Mouse (Mus musculus): ENCODE data around the gene 1700067K01Rik. TPM values are rescaled to one million over a fixed set of nuclear protein-coding genes. Genes with fewer than 3 reads are reported as not detected.
A peak's percentile ranks its signal among the peaks of the same experiment; 100 is the strongest.

Gene 1700067K01Rik
- polyA plus RNA-seq, 1 experiment, result 0.36 TPM

DNA sequence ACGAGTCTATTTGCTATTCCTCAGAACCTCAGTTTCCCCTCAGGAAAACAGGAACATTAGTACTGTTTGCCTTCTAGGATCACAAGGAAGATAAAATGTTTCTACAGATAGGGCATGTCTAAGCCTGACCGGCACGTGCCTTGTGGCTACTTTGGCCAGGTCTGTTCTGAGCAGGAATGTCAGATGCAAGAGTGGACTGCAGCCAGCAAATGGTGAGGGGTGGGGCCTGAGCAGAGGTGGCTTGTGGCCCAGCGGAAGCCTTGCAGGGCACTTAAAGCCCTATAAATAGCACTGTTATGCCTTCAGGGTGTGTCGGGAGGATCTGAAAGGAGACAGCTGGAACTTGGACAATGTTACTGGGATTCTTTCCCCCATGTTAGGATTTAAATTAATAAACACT, 21.8 kb downstream of the 1700067K01Rik start:
- DNase-seq, result peak; percentile 71

DNA sequence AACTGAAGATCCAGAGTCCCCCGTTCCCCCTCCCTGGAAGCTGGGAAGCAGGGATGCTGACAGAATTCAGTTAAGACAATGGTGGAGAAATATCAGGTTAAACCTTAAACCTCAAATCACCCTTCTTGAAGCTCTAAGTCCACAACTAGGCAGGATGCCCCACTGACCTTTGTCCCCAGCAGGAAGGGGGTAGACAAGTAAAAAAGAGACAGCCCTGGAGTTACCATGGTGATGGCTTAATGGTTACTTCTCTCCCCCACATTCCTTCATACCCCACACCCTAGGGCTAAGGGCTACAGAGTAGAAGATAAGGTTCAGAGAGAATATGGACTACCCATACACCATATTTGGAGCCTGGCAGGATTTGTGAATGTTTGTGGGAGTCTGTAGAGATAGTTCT, 22.3 kb downstream of the 1700067K01Rik start:
- Histone ChIP-seq H3K4me1 (ENCODE audit: control insufficient read depth, insufficient read depth, low read length) (no peaks in the 10 kb centered on the region; the same call in none of the 2 replicates), H3K4me3 (replicated peaks; ENCODE audit: extremely low read depth, low read depth, low read length) (no peak overlapping the region)
- DNase-seq, result no peak
- TF ChIP-seq POLR2A (IDR thresholded peaks at IDR 0.05; ENCODE audit: borderline replicate concordance, extremely low read depth, low read depth, low read length) (no peak), CTCF (IDR thresholded peaks at IDR 0.05; ENCODE audit: insufficient read depth, low read length) (no peak)
- 56% methylated on average over 1 of the region's 1 CpGs for WGBS

More for the DNA sequence above, 21.8 kb downstream of the 1700067K01Rik start:
- Histone ChIP-seq H3K4me3 (replicated peaks; ENCODE audit: extremely low read depth, low read depth, low read length) (no peak overlapping the region), H3K4me1 (ENCODE audit: control insufficient read depth, insufficient read depth, low read length) (no peaks in the 10 kb centered on the region; the same call in none of the 2 replicates)
- 10% methylated on average over 5 of the region's 5 CpGs for WGBS
- TF ChIP-seq CTCF (IDR thresholded peaks at IDR 0.05; ENCODE audit: insufficient read depth, low read length) (no peak), POLR2A (IDR thresholded peaks at IDR 0.05; ENCODE audit: borderline replicate concordance, extremely low read depth, low read depth, low read length) (no peak)

DNA sequence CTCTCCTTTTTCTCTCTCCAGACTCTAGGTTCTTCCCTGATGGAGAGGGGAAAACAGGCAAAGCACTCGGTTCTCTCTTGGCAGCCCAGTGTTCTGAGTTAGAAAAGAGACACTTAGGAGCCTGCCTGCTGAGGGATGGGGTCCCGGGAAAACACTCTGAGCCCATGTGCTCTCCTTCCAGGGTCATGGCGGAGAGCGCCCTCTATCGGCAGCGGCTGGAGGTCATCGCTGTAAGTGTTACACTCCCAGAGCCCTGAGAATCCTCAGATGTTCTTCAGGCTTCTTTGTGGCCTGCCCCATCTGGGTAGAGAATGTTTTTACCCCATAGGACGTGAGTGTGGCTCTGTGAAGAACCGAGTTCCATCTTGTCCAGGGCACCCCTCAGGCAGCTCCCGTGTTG, 22.9 kb downstream of the 1700067K01Rik start:
- DNase-seq, result peak; percentile 58
- peak; percentile 68 for TF ChIP-seq CTCF (IDR thresholded peaks at IDR 0.05; ENCODE audit: insufficient read depth, low read length)
- TF ChIP-seq POLR2A (IDR thresholded peaks at IDR 0.05; ENCODE audit: borderline replicate concordance, extremely low read depth, low read depth, low read length), result no peak

DNA sequence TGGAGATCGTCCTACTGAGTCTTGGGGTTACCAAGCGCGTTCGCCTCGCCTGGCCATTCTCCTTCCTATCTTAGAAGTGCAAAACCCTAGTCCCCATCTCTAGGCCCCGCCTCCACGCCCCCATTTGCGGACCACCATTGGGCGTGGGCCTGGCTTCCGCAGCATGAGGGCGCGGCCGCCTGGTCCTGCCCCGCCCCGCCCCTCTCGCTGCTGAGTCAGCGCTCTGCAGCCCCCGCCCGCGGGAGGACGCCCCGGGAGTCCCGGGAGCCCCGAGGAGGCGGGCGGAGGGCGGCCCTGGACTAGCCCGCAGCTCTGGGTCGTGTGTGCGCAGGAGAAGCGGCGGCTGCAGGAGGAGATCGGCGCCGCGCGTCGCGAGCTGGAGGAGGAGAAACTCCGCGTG, 24.6 kb downstream of the 1700067K01Rik start:
- 3% methylated on average over 41 of the region's 41 CpGs for WGBS
- Histone ChIP-seq H3K4me1 (ENCODE audit: control insufficient read depth, insufficient read depth, low read length) (no peaks in the 10 kb centered on the region; the same call in none of the 2 replicates), H3K4me3 (replicated peaks; ENCODE audit: extremely low read depth, low read depth, low read length) (no peak overlapping the region)
- no peak for DNase-seq
- no peak for TF ChIP-seq POLR2A (IDR thresholded peaks at IDR 0.05; ENCODE audit: borderline replicate concordance, extremely low read depth, low read depth, low read length)
- no peak for TF ChIP-seq CTCF (IDR thresholded peaks at IDR 0.05; ENCODE audit: insufficient read depth, low read length)

More for the DNA sequence above, 22.9 kb downstream of the 1700067K01Rik start:
- WGBS, result 23% methylated on average over 10 of the region's 10 CpGs
- no peaks in the 10 kb centered on the region; the same call in none of the 2 replicates for H3K4me1 ChIP-seq (ENCODE audit: control insufficient read depth, insufficient read depth, low read length)
- H3K4me3 ChIP-seq (replicated peaks; ENCODE audit: extremely low read depth, low read depth, low read length), result no peak overlapping the region

DNA sequence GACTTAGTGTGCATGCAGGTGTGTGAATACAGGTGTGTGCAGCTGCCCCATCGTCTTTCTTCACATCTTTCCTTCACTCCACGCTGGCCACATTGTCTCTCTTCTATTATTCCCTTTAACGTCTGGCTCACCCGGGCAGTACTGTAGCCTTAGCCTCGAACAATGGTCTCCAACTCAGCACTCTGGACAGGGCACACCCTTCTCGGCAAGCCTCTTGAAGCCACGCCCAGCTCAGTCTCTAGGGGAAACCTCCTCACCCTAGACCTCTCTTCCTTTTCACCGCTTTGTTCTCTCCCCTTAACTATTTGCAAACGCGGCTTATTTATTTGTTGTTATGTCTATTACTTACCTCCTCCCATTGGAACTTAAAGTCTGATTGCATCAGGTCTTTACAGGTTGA, 26.1 kb downstream of the 1700067K01Rik start:
- H3K4me3 ChIP-seq (replicated peaks; ENCODE audit: extremely low read depth, low read depth, low read length), result no peak overlapping the region
- no peak for DNase-seq
- WGBS, result 13% methylated on average over 10 of the region's 10 CpGs
- no peak for TF ChIP-seq CTCF (IDR thresholded peaks at IDR 0.05; ENCODE audit: insufficient read depth, low read length)
- TF ChIP-seq POLR2A (IDR thresholded peaks at IDR 0.05; ENCODE audit: borderline replicate concordance, extremely low read depth, low read depth, low read length), result no peak
- H3K4me1 ChIP-seq (ENCODE audit: control insufficient read depth, insufficient read depth, low read length), result no peaks in the 10 kb centered on the region; the same call in 1 of the 2 replicates

GRCm38 (mm10) chr8:84029272-84029671, 28.0 kb downstream of the 1700067K01Rik start:
- no peak for DNase-seq
- no peak overlapping the region for H3K4me3 ChIP-seq (replicated peaks; ENCODE audit: extremely low read depth, low read depth, low read length)
- no peaks in the 10 kb centered on the region for H3K4me1 ChIP-seq (ENCODE audit: control insufficient read depth, insufficient read depth, low read length)
- WGBS, result 81% methylated on average over 5 of the region's 5 CpGs
- no peak for TF ChIP-seq POLR2A (IDR thresholded peaks at IDR 0.05; ENCODE audit: borderline replicate concordance, extremely low read depth, low read depth, low read length)
- TF ChIP-seq CTCF (IDR thresholded peaks at IDR 0.05; ENCODE audit: insufficient read depth, low read length), result no peak

DNA sequence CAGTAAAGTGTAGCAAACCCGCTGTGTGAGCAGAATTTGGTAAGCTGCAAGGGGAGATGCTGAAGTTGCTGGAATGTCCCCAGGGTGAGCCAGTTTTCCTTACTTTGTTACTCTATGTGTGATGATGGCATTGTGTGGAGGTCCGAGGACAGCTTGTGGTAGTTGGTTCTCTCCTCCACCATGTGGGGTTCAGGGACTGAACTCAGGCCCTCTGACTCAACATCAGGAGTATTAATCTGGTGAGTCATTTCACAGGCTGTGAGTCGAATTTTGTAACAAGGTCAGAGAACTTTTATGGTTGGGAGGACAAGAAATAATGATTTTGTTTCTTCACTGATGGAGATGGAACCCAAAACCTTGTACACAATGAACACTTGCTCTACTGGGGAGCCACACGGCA, 31.5 kb downstream of the 1700067K01Rik start:
- no peak for DNase-seq
- 75% methylated on average over 4 of the region's 4 CpGs for WGBS
- Histone ChIP-seq H3K4me1 (ENCODE audit: control insufficient read depth, insufficient read depth, low read length) (no peaks in the 10 kb centered on the region), H3K4me3 (replicated peaks; ENCODE audit: extremely low read depth, low read depth, low read length) (no peak overlapping the region)
- TF ChIP-seq CTCF (IDR thresholded peaks at IDR 0.05; ENCODE audit: insufficient read depth, low read length) (no peak), POLR2A (IDR thresholded peaks at IDR 0.05; ENCODE audit: borderline replicate concordance, extremely low read depth, low read depth, low read length) (no peak)

GRCm38 (mm10) chr8:84038015-84038414, 36.7 kb downstream of the 1700067K01Rik start:
- 63% methylated on average over 5 of the region's 5 CpGs for WGBS
- TF ChIP-seq CTCF (IDR thresholded peaks at IDR 0.05; ENCODE audit: insufficient read depth, low read length), result no peak
- TF ChIP-seq POLR2A (IDR thresholded peaks at IDR 0.05; ENCODE audit: borderline replicate concordance, extremely low read depth, low read depth, low read length), result no peak
- Histone ChIP-seq H3K4me3 (replicated peaks; ENCODE audit: extremely low read depth, low read depth, low read length) (no peak overlapping the region), H3K4me1 (ENCODE audit: control insufficient read depth, insufficient read depth, low read length) (peaks cover 3% of the 10 kb centered on the region; the same call in 1 of the 2 replicates)
- no peak for DNase-seq

- 4% methylated on average over 5 of the region's 5 CpGs for WGBS
- no peak overlapping the region for H3K4me3 ChIP-seq (replicated peaks; ENCODE audit: extremely low read depth, low read depth, low read length)
- TF ChIP-seq POLR2A (IDR thresholded peaks at IDR 0.05; ENCODE audit: borderline replicate concordance, extremely low read depth, low read depth, low read length) (no peak), CTCF (IDR thresholded peaks at IDR 0.05; ENCODE audit: insufficient read depth, low read length) (peak; percentile 72)
- peak; percentile 65 for DNase-seq
- peaks cover 3% of the 10 kb centered on the region; the same call in 1 of the 2 replicates for H3K4me1 ChIP-seq (ENCODE audit: control insufficient read depth, insufficient read depth, low read length)
Measured at GRCm38 (mm10) chr8:84039050-84039449, 37.7 kb downstream of the 1700067K01Rik start.

Data from lung, adult 2 months (tissue).